Mouse (Mus musculus): ENCODE measurements around the gene Rreb1.

- TF ChIP-seq CTCF (IDR thresholded peaks at IDR 0.05; ENCODE audit: low read depth, low read length) (no peak), POLR2A (IDR thresholded peaks at IDR 0.05; ENCODE audit: extremely low read depth, insufficient read depth, low read length) (no peak)
Observed at GRCm38 (mm10) chr13:37992638-37993371, 214.6 kb downstream of the Rreb1 start.

All from liver, adult 2 months (tissue).